Mouse (Mus musculus) liver, embryonic 14.5 days (tissue): Measurements from ENCODE around the gene Fgfr2.

Source experiments
- CTCF ChIP-seq: IDR thresholded peaks from 2 replicates; pipeline ENCODE4 v1.5.1; 2016; ENCODE audit warnings: antibody characterized with exemption, low read depth, control low read depth
- EP300 ChIP-seq: IDR thresholded peaks from 2 replicates; pipeline ENCODE4 v1.6.1; 2016; ENCODE audit warnings: antibody characterized with exemption, low read depth

- TF ChIP-seq CTCF, result no peak
- TF ChIP-seq EP300, result no peak
Observed at GRCm38 (mm10) chr7:132781130-132781814, 341.9 kb downstream of the Fgfr2 start.
